Mouse (Mus musculus): ENCODE data around the gene Sp100. TPM values are rescaled to one million over a fixed set of nuclear protein-coding genes. Genes with fewer than 3 reads are reported as not detected.
"Not testable (repeated sequence)": the region's sequence is repeated elsewhere in the genome, so short reads cannot be mapped to it uniquely, and the experiment has no call there.

The Sp100 gene
- polyA plus RNA-seq (2012; rRNA removed), result 11.9 and 21.4 TPM in 2 replicates

GRCm38 (mm10) chr1:85649881-85650280 is at the start of gene Sp100:
Gene Sp100, plus strand, starts transcription at chr1:85649988.
- WGBS, result 43% methylated on average over 6 of the region's 6 CpGs
- DNase-seq, result peak; percentile 58
- not testable (repeated sequence) for H3K27me3 ChIP-seq (replicated peaks; ENCODE audit: control insufficient read depth, insufficient read depth, low read length); H3K36me3 ChIP-seq (ENCODE audit: control insufficient read depth, insufficient read depth, low read length); H3K4me1 ChIP-seq (ENCODE audit: control insufficient read depth, insufficient read depth, low read length)
- H3K27ac ChIP-seq (ENCODE audit: insufficient read depth, low read depth, low read length), result peak within 1 kb of the TSS; percentile 56
- H3K4me3 ChIP-seq (ENCODE audit: insufficient read depth, low read depth, low read length), result peak within 1 kb of the TSS; percentile 57

- H3K36me3 ChIP-seq (ENCODE audit: control insufficient read depth, insufficient read depth, low read length); H3K4me3 ChIP-seq (ENCODE audit: insufficient read depth, low read depth, low read length); DNase-seq; H3K27ac ChIP-seq (ENCODE audit: insufficient read depth, low read depth, low read length); H3K4me1 ChIP-seq (ENCODE audit: control insufficient read depth, insufficient read depth, low read length); H3K27me3 ChIP-seq (replicated peaks; ENCODE audit: control insufficient read depth, insufficient read depth, low read length): not testable (repeated sequence)
- WGBS, result 33% methylated on average over 1 of the region's 5 CpGs
These were observed 49.7 kb upstream of the Sp100 start, which contains the start of gene Sp140 for GRCm38 (mm10) chr1:85600078-85600477. Gene Sp140, plus strand, starts transcription at chr1:85600378.

- 55% methylated on average over 4 of the region's 4 CpGs for WGBS
- not testable (repeated sequence) for H3K4me3 ChIP-seq (ENCODE audit: insufficient read depth, low read depth, low read length)
These were observed 49.0 kb upstream of the Sp100 start for GRCm38 (mm10) chr1:85600794-85601193.

GRCm38 (mm10) chr1:85604341-85604740 is 45.4 kb upstream of the Sp100 start:
- WGBS, result no CpG with 5 or more reads among the region's 1 CpGs
- H3K4me1 ChIP-seq (ENCODE audit: control insufficient read depth, insufficient read depth, low read length); H3K36me3 ChIP-seq (ENCODE audit: control insufficient read depth, insufficient read depth, low read length); DNase-seq; H3K4me3 ChIP-seq (ENCODE audit: insufficient read depth, low read depth, low read length); H3K27ac ChIP-seq (ENCODE audit: insufficient read depth, low read depth, low read length); H3K27me3 ChIP-seq (replicated peaks; ENCODE audit: control insufficient read depth, insufficient read depth, low read length): not testable (repeated sequence)

More at GRCm38 (mm10) chr1:85600794-85601193, 49.0 kb upstream of the Sp100 start:
- H3K4me1 ChIP-seq (ENCODE audit: control insufficient read depth, insufficient read depth, low read length); H3K27ac ChIP-seq (ENCODE audit: insufficient read depth, low read depth, low read length); H3K36me3 ChIP-seq (ENCODE audit: control insufficient read depth, insufficient read depth, low read length); H3K27me3 ChIP-seq (replicated peaks; ENCODE audit: control insufficient read depth, insufficient read depth, low read length): not testable (repeated sequence)
- peak; percentile 33 for DNase-seq

GRCm38 (mm10) chr1:85608361-85608760 is 41.4 kb upstream of the Sp100 start:
- 79% methylated on average over 4 of the region's 4 CpGs for WGBS
- not testable (repeated sequence) for H3K27me3 ChIP-seq (replicated peaks; ENCODE audit: control insufficient read depth, insufficient read depth, low read length); H3K4me1 ChIP-seq (ENCODE audit: control insufficient read depth, insufficient read depth, low read length); H3K36me3 ChIP-seq (ENCODE audit: control insufficient read depth, insufficient read depth, low read length); H3K27ac ChIP-seq (ENCODE audit: insufficient read depth, low read depth, low read length); H3K4me3 ChIP-seq (ENCODE audit: insufficient read depth, low read depth, low read length); DNase-seq

- not testable (repeated sequence) for H3K27me3 ChIP-seq (replicated peaks; ENCODE audit: control insufficient read depth, insufficient read depth, low read length); H3K4me3 ChIP-seq (ENCODE audit: insufficient read depth, low read depth, low read length); H3K27ac ChIP-seq (ENCODE audit: insufficient read depth, low read depth, low read length); H3K4me1 ChIP-seq (ENCODE audit: control insufficient read depth, insufficient read depth, low read length); H3K36me3 ChIP-seq (ENCODE audit: control insufficient read depth, insufficient read depth, low read length); DNase-seq
- no CpG with 5 or more reads among the region's 4 CpGs for WGBS
These were observed 39.2 kb upstream of the Sp100 start for GRCm38 (mm10) chr1:85610581-85610980.

- not testable (repeated sequence) for H3K27me3 ChIP-seq (replicated peaks; ENCODE audit: control insufficient read depth, insufficient read depth, low read length); H3K36me3 ChIP-seq (ENCODE audit: control insufficient read depth, insufficient read depth, low read length); H3K4me1 ChIP-seq (ENCODE audit: control insufficient read depth, insufficient read depth, low read length); H3K27ac ChIP-seq (ENCODE audit: insufficient read depth, low read depth, low read length); H3K4me3 ChIP-seq (ENCODE audit: insufficient read depth, low read depth, low read length); DNase-seq
- 89% methylated on average over 3 of the region's 3 CpGs for WGBS
These were observed 34.7 kb upstream of the Sp100 start for GRCm38 (mm10) chr1:85615096-85615495.

- 61% methylated on average over 3 of the region's 3 CpGs for WGBS
- H3K27me3 ChIP-seq (replicated peaks; ENCODE audit: control insufficient read depth, insufficient read depth, low read length); H3K4me1 ChIP-seq (ENCODE audit: control insufficient read depth, insufficient read depth, low read length); H3K36me3 ChIP-seq (ENCODE audit: control insufficient read depth, insufficient read depth, low read length); H3K27ac ChIP-seq (ENCODE audit: insufficient read depth, low read depth, low read length); H3K4me3 ChIP-seq (ENCODE audit: insufficient read depth, low read depth, low read length); DNase-seq: not testable (repeated sequence)
These were observed 34.0 kb upstream of the Sp100 start for GRCm38 (mm10) chr1:85615819-85616218.

GRCm38 (mm10) chr1:85617161-85617560 is 32.6 kb upstream of the Sp100 start:
- H3K27me3 ChIP-seq (replicated peaks; ENCODE audit: control insufficient read depth, insufficient read depth, low read length); H3K4me3 ChIP-seq (ENCODE audit: insufficient read depth, low read depth, low read length); H3K4me1 ChIP-seq (ENCODE audit: control insufficient read depth, insufficient read depth, low read length); H3K36me3 ChIP-seq (ENCODE audit: control insufficient read depth, insufficient read depth, low read length); DNase-seq; H3K27ac ChIP-seq (ENCODE audit: insufficient read depth, low read depth, low read length): not testable (repeated sequence)
- 59% methylated on average over 4 of the region's 5 CpGs for WGBS

GRCm38 (mm10) chr1:85618689-85619088 is 31.1 kb upstream of the Sp100 start:
- WGBS, result 76% methylated on average over 1 of the region's 1 CpGs
- not testable (repeated sequence) for H3K27me3 ChIP-seq (replicated peaks; ENCODE audit: control insufficient read depth, insufficient read depth, low read length); H3K4me3 ChIP-seq (ENCODE audit: insufficient read depth, low read depth, low read length); DNase-seq; H3K27ac ChIP-seq (ENCODE audit: insufficient read depth, low read depth, low read length); H3K4me1 ChIP-seq (ENCODE audit: control insufficient read depth, insufficient read depth, low read length); H3K36me3 ChIP-seq (ENCODE audit: control insufficient read depth, insufficient read depth, low read length)

- H3K4me3 ChIP-seq (ENCODE audit: insufficient read depth, low read depth, low read length); H3K4me1 ChIP-seq (ENCODE audit: control insufficient read depth, insufficient read depth, low read length); H3K36me3 ChIP-seq (ENCODE audit: control insufficient read depth, insufficient read depth, low read length); DNase-seq; H3K27ac ChIP-seq (ENCODE audit: insufficient read depth, low read depth, low read length); H3K27me3 ChIP-seq (replicated peaks; ENCODE audit: control insufficient read depth, insufficient read depth, low read length): not testable (repeated sequence)
- WGBS, result 63% methylated on average over 3 of the region's 3 CpGs
These were observed 12.9 kb upstream of the Sp100 start for GRCm38 (mm10) chr1:85636936-85637335.

GRCm38 (mm10) chr1:85638144-85638543 is 11.6 kb upstream of the Sp100 start:
- H3K4me1 ChIP-seq (ENCODE audit: control insufficient read depth, insufficient read depth, low read length); H3K27ac ChIP-seq (ENCODE audit: insufficient read depth, low read depth, low read length); H3K4me3 ChIP-seq (ENCODE audit: insufficient read depth, low read depth, low read length); DNase-seq; H3K36me3 ChIP-seq (ENCODE audit: control insufficient read depth, insufficient read depth, low read length); H3K27me3 ChIP-seq (replicated peaks; ENCODE audit: control insufficient read depth, insufficient read depth, low read length): not testable (repeated sequence)
- 83% methylated on average over 4 of the region's 4 CpGs for WGBS

Measured in kidney, adult 2 months (tissue).